Mouse (Mus musculus) activated CD4-positive, CD25-positive, alpha-beta regulatory T cell, adult 9 weeks (primary cell): Measurements from ENCODE around the gene Il2rb. TPM values are rescaled to one million over a fixed set of nuclear protein-coding genes. Genes with fewer than 3 reads are reported as not detected.

Source experiments
- polyA plus RNA-seq: library from polyadenylated mRNA; unstranded; fragments of 100-300 nt; shearing (Covaris generic); gene quantifications from one replicate; pipeline ENCODE4 v1.2.1, GENCODE M21; 2017

Il2rb gene
- 1,212 TPM for polyA plus RNA-seq

GRCm38 (mm10) chr15:78494968-78495406 is at the start of gene Il2rb:
Il2rb (minus strand) TSS chr15:78495271.

GRCm38 (mm10) chr15:78544561-78545001 is 49.5 kb upstream of the Il2rb start, which contains the start of gene Sstr3:
Sstr3 (minus strand) TSS chr15:78544685.

GRCm38 (mm10) chr15:78530671-78531450 is 35.8 kb upstream of the Il2rb start, which contains the start of gene C1qtnf6:
C1qtnf6 (minus strand) TSS chr15:78531416.

GRCm38 (mm10) chr15:78468379-78468937 is 26.6 kb downstream of the Il2rb start, which contains the start of gene Tmprss6:
Tmprss6 (minus strand) TSS chr15:78468634.

Other genes with a start within 250 kb of the Il2rb start
- 0.27 TPM for gene Csf2rb2, start 189.6 kb downstream of the Il2rb start, polyA plus RNA-seq
- gene Csf2rb, start 169.5 kb downstream of the Il2rb start, polyA plus RNA-seq, result 0.24 TPM
- not detected for gene Tex33, start 99.4 kb downstream of the Il2rb start, polyA plus RNA-seq
- 0.67 TPM for gene Tst, start 89.4 kb downstream of the Il2rb start, polyA plus RNA-seq
- gene Mpst, start 88.9 kb downstream of the Il2rb start, polyA plus RNA-seq, result 7.3 TPM
- gene Kctd17, start 66.7 kb downstream of the Il2rb start, polyA plus RNA-seq, result 32.7 TPM
- not detected for gene Tmprss6, start 26.6 kb downstream of the Il2rb start, polyA plus RNA-seq
- gene C1qtnf6, start 36.1 kb upstream of the Il2rb start, polyA plus RNA-seq, result 10.2 TPM
- not detected for gene Sstr3, start 49.4 kb upstream of the Il2rb start, polyA plus RNA-seq
- 3,417 TPM for gene Rac2, start 77.5 kb upstream of the Il2rb start, polyA plus RNA-seq
- gene Cyth4, start 101.8 kb upstream of the Il2rb start, polyA plus RNA-seq, result 484 TPM
- not detected for gene Elfn2, start 223.5 kb upstream of the Il2rb start, polyA plus RNA-seq